Mouse (Mus musculus): ENCODE measurements around the gene Iqcn. TPM values are rescaled to one million over a fixed set of nuclear protein-coding genes. Genes with fewer than 3 reads are reported as not detected.
A peak's percentile ranks its signal among the peaks of the same experiment; 100 is the strongest.

Gene Iqcn
- polyA plus RNA-seq, 1 experiment from 2014 or later: 0.05 TPM

DNA sequence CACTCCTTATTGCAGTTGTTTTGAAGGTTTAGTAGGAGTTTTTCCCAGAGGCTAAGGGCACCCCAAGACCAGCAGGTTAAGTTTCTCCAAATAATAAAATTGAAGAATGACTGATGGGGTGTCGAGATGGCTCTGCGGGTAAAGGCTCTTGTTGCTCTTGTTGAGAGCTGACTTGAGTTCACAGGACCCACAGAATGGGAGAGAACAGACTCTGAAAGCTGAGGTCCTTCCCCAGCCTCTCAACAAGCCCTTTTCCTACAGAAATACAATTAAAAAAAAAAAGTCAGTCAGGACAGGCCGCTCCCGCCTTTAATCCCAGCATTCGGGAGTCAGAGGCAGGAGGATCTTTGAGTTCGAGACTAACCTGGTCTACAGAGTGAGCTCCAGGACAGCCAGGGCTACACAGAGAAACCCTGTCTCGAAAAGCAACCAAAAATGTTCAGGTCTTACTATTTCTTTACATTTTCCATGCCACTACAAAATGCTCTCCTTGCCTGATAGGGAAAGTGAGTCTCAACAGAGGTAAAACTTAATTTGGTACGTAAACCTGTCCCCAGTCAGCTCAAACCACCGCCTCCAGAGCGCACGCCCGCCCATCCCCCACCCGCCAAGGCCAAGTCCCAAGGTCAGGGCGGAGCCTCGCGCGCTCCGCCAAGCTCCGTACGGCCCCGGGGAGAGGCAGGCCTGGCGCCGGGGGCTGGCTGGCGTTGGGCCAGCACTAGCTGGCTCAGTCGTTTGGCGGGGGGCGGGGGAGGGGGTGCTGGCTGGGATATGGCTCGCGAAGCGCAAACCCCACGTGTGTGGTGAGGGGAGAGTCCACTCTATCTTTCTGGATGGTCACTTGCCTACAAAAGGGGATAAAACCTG is 7.0 kb upstream of the Iqcn start:
- H3K4me3 ChIP-seq (ENCODE audit: low read length): peak overlapping the region; percentile 27
- peak overlapping the region; percentile 74 for H3K9ac ChIP-seq (ENCODE audit: low read length)
- 3% methylated on average over 31 of the region's 31 CpGs for WGBS
- H3K9me3 ChIP-seq (replicated peaks; ENCODE audit: control insufficient read depth, low read length): no peaks in the 10 kb centered on the region
- H3K4me1 ChIP-seq (ENCODE audit: control insufficient read depth, insufficient read depth, low read length): peaks cover 49% of the 10 kb centered on the region
- H3K36me3 ChIP-seq (ENCODE audit: control insufficient read depth, insufficient read depth): 0 out of 2 replicates have a peak, but pooled peaks cover 2% of the 10 kb centered on the region
- peak overlapping the region; percentile 62 for H3K4me2 ChIP-seq (ENCODE audit: low read depth, low read length)
- peak; percentile 11 for ATAC-seq (replicated peaks; ENCODE audit: extremely low read depth, insufficient read depth, low FRiP score)
- H3K27me3 ChIP-seq (ENCODE audit: control insufficient read depth, insufficient read depth, low read length): no peaks in the 10 kb centered on the region
- peak overlapping the region; percentile 97 for H3K27ac ChIP-seq (ENCODE audit: low read length)

DNA sequence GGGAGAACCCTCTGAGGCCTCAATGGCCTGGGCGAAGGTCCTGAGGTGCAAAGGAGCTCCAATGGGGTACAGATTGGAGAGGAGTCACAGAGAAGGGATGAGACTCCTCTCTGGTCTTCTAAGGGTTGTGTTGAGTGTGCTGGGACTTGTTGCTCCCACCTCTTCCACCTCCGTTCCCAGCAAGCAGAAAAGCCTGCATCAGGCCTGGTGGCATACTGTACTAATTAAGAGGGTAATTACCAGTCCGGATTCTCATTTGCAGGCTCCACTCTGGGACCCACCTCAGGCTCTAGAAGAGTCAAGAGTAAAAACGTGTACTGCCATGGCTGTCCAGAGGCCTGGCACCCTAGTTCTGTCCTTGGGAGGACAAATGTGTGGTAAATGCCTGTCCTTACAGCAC is 6.3 kb upstream of the Iqcn start:
- H3K4me1 ChIP-seq (ENCODE audit: control insufficient read depth, insufficient read depth, low read length): peaks cover 49% of the 10 kb centered on the region
- H3K27ac ChIP-seq (ENCODE audit: low read length): peak overlapping the region; percentile 97
- H3K9ac ChIP-seq (ENCODE audit: low read length): peak overlapping the region; percentile 74
- 42% methylated on average over 4 of the region's 4 CpGs for WGBS
- 0 out of 2 replicates have a peak, but pooled peaks cover 2% of the 10 kb centered on the region for H3K36me3 ChIP-seq (ENCODE audit: control insufficient read depth, insufficient read depth)
- no peak overlapping the region; the same call in 1 of the 2 replicates for H3K4me3 ChIP-seq (ENCODE audit: low read length)
- no peak for ATAC-seq (replicated peaks; ENCODE audit: extremely low read depth, insufficient read depth, low FRiP score)
- peak overlapping the region; percentile 62 for H3K4me2 ChIP-seq (ENCODE audit: low read depth, low read length)
- H3K27me3 ChIP-seq (ENCODE audit: control insufficient read depth, insufficient read depth, low read length): no peaks in the 10 kb centered on the region
- H3K9me3 ChIP-seq (replicated peaks; ENCODE audit: control insufficient read depth, low read length): no peaks in the 10 kb centered on the region

DNA sequence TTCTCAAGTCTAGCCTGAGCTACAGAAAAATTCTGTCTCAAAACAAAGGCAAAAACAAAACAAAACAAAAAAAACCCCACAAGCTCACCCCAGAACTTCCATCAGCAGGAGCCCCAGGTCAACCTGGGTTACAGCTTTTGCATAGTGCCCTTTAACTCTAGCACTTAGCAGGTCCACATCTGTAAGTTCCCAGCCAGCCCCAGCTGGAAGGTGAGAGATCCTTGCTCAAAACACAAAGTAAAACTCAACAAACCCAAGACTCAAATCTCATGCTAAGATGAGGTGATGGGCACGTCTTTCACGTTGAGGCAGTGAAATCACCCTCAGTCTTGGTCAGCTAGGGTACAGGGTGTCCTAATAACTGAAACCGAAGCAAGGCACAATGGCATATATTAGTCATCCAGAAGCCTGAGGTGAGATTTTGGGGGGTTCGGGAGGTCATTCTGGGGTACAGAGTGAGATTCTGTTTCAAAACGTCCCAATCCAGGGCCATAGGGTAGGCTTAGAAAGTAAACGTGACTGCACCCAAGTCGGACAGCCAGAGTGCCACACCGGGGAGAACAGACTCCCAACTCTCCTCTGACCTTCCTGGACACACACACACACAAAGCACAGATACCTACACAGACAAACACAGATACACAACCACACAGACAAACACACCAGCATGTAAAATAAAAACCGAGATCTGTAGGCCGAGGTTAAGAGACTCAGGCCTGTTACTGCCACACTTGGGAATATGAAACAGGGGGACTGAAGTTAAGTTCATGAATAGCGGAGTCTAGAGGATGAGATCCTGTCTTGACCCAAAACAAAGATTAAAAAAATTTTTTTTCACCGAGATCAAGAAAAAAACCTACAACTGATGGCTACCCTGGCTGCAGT is 5.6 kb upstream of the Iqcn start:
- Histone ChIP-seq H3K4me1 (ENCODE audit: control insufficient read depth, insufficient read depth, low read length) (peaks cover 50% of the 10 kb centered on the region), H3K36me3 (ENCODE audit: control insufficient read depth, insufficient read depth) (0 out of 2 replicates have a peak, but pooled peaks cover 2% of the 10 kb centered on the region), H3K4me3 (ENCODE audit: low read length) (peak overlapping the region; percentile 60), H3K9me3 (replicated peaks; ENCODE audit: control insufficient read depth, low read length) (no peaks in the 10 kb centered on the region), H3K9ac (ENCODE audit: low read length) (peak overlapping the region; percentile 74), H3K27ac (ENCODE audit: low read length) (peak overlapping the region; percentile 97), H3K4me2 (ENCODE audit: low read depth, low read length) (peak overlapping the region; percentile 73), H3K27me3 (ENCODE audit: control insufficient read depth, insufficient read depth, low read length) (no peaks in the 10 kb centered on the region)
- no peak for ATAC-seq (replicated peaks; ENCODE audit: extremely low read depth, insufficient read depth, low FRiP score)
- 61% methylated on average over 12 of the region's 12 CpGs for WGBS

DNA sequence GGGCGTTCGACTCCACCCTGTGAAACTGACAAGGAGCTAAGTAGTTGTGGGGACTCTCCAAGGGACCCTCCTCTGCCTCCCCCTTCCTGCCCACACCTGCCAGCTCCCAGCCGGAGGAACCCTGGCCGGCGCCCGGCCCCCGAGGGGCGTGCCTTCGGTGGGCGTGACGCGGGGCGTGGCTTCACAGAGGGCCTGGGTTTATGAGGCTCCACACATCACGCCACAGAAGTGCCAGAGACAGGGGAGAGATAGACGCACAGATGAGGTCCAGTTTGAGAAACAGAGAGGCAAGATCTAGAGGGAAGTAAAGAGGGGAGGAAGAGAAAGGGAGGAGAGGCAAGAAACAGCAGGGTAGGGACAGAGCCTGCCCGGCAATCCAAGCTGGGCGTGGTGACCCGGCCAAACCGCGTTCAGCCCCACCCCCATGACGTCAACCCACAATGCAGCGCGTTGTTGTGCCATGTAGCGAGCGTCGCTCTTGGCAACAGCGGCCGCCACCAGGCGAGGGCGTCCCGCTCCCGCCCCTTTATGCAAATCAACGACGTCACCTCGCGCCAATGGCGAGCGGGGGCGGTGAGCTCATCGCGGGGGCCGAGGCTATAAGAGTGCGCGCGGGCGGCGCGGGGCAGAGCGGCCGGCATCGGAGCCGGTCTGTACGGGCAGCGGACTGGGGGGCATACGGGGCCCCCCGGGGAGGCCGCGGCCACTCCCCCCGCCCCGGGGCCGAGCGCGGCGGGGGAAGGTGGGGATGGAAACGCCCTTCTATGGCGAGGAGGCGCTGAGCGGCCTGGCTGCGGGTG is 4.7 kb upstream of the Iqcn start, which contains the start of gene Jund:
Gene Jund (plus strand): TSS at position 640 of the 800 bp plus-strand sequence.
- H3K9me3 ChIP-seq (replicated peaks; ENCODE audit: control insufficient read depth, low read length): no peaks in the 10 kb centered on the region
- ATAC-seq (replicated peaks; ENCODE audit: extremely low read depth, insufficient read depth, low FRiP score): peak; percentile 87
- H3K27ac ChIP-seq (ENCODE audit: low read length): peak within 1 kb of the TSS; percentile 99
- H3K36me3 ChIP-seq (ENCODE audit: control insufficient read depth, insufficient read depth): 0 out of 2 replicates have a peak, but pooled peaks cover 2% of the 10 kb centered on the region
- H3K9ac ChIP-seq (ENCODE audit: low read length): peak within 1 kb of the TSS; percentile 99
- H3K4me2 ChIP-seq (ENCODE audit: low read depth, low read length): peak within 1 kb of the TSS; percentile 73
- under 1% methylated on average over 69 of the region's 69 CpGs for WGBS
- H3K4me1 ChIP-seq (ENCODE audit: control insufficient read depth, insufficient read depth, low read length): peaks cover 48% of the 10 kb centered on the region
- H3K4me3 ChIP-seq (ENCODE audit: low read length): peak within 1 kb of the TSS; percentile 88
- H3K27me3 ChIP-seq (ENCODE audit: control insufficient read depth, insufficient read depth, low read length): no peaks in the 10 kb centered on the region

DNA sequence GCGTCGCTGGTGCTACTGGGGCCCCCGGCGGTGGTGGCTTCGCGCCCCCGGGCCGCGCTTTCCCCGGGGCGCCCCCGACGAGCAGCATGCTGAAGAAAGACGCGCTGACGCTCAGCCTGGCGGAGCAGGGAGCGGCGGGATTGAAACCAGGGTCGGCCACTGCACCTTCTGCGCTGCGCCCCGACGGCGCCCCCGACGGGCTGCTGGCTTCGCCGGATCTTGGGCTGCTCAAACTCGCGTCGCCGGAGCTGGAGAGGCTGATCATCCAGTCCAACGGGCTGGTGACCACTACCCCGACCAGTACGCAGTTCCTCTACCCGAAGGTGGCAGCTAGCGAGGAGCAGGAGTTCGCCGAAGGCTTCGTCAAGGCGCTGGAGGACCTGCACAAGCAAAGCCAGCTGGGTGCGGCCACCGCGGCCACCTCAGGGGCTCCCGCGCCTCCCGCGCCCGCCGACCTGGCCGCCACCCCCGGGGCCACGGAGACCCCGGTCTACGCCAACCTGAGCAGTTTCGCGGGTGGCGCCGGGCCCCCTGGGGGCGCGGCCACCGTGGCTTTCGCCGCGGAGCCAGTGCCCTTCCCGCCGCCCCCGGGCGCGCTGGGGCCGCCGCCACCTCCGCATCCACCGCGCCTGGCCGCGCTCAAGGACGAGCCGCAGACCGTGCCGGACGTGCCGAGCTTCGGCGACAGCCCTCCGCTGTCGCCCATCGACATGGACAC is 4.0 kb upstream of the Iqcn start:
- Histone ChIP-seq H3K9me3 (replicated peaks; ENCODE audit: control insufficient read depth, low read length) (no peaks in the 10 kb centered on the region), H3K9ac (ENCODE audit: low read length) (peak overlapping the region; percentile 99), H3K36me3 (ENCODE audit: control insufficient read depth, insufficient read depth) (0 out of 2 replicates have a peak, but pooled peaks cover 2% of the 10 kb centered on the region), H3K4me3 (ENCODE audit: low read length) (peak overlapping the region; percentile 88), H3K27ac (ENCODE audit: low read length) (peak overlapping the region; percentile 99), H3K27me3 (ENCODE audit: control insufficient read depth, insufficient read depth, low read length) (no peaks in the 10 kb centered on the region), H3K4me2 (ENCODE audit: low read depth, low read length) (peak overlapping the region; percentile 73), H3K4me1 (ENCODE audit: control insufficient read depth, insufficient read depth, low read length) (peaks cover 46% of the 10 kb centered on the region)
- WGBS: under 1% methylated on average over 87 of the region's 89 CpGs
- peak; percentile 0 for ATAC-seq (replicated peaks; ENCODE audit: extremely low read depth, insufficient read depth, low FRiP score)

DNA sequence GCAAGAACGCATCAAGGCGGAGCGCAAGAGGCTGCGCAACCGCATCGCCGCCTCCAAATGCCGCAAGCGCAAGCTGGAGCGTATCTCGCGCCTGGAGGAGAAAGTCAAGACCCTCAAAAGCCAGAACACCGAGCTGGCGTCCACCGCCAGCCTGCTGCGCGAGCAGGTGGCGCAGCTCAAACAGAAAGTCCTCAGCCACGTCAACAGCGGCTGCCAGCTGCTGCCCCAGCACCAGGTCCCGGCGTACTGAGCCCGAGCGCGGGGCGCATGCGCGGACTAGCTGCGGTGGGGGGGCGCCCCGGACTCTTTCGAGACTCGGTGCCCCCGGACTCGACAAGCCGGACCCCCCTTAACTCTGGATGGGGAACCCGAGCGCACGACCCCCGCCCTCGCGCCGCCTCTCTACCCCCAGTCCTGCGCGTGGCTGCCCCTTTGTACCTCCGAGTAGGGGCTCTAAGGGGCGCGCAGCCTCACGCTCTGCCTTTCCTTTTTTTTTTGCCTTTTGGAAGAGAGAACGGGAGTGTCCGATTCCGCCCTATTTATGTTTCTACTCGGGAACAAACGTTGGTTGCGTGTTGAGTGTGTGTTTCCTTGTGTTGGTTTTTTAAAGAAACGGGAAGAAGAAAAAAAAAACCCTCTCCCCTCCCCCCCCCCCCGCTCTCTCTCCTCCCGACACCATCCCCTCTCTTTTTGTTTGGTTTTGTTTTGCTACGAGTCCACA is 3.3 kb upstream of the Iqcn start:
- Histone ChIP-seq H3K27ac (ENCODE audit: low read length) (peak overlapping the region; percentile 99), H3K9ac (ENCODE audit: low read length) (peak overlapping the region; percentile 99), H3K27me3 (ENCODE audit: control insufficient read depth, insufficient read depth, low read length) (no peaks in the 10 kb centered on the region), H3K36me3 (ENCODE audit: control insufficient read depth, insufficient read depth) (0 out of 2 replicates have a peak, but pooled peaks cover 2% of the 10 kb centered on the region), H3K4me2 (ENCODE audit: low read depth, low read length) (peak overlapping the region; percentile 73), H3K4me3 (ENCODE audit: low read length) (peak overlapping the region; percentile 88), H3K4me1 (ENCODE audit: control insufficient read depth, insufficient read depth, low read length) (peaks cover 45% of the 10 kb centered on the region), H3K9me3 (replicated peaks; ENCODE audit: control insufficient read depth, low read length) (no peaks in the 10 kb centered on the region)
- no peak for ATAC-seq (replicated peaks; ENCODE audit: extremely low read depth, insufficient read depth, low FRiP score)
- WGBS: under 1% methylated on average over 56 of the region's 59 CpGs

DNA sequence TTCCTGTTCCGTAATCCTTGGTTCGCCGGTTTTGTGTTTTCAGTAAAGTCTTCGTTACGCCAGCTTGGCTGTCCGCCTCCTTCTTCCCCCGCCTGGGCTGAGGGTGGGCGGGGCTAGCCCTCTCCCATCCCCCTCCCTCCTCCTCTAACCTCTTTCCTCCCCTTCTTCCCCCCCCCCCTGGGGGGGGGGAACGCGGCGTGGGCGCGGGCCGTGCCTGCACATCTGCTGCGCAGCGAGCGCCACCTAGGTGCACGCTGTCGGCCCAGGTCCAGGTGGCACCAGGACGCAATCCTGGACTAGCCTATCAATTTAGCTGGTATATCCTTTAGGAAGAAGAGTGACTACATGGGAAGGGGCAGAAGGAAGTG is 2.7 kb upstream of the Iqcn start:
- Histone ChIP-seq H3K27me3 (ENCODE audit: control insufficient read depth, insufficient read depth, low read length) (no peaks in the 10 kb centered on the region), H3K9ac (ENCODE audit: low read length) (peak overlapping the region; percentile 99), H3K4me2 (ENCODE audit: low read depth, low read length) (peak overlapping the region; percentile 73), H3K4me3 (ENCODE audit: low read length) (peak overlapping the region; percentile 88), H3K36me3 (ENCODE audit: control insufficient read depth, insufficient read depth) (0 out of 2 replicates have a peak, but pooled peaks cover 2% of the 10 kb centered on the region), H3K9me3 (replicated peaks; ENCODE audit: control insufficient read depth, low read length) (no peaks in the 10 kb centered on the region), H3K4me1 (ENCODE audit: control insufficient read depth, insufficient read depth, low read length) (peaks cover 40% of the 10 kb centered on the region), H3K27ac (ENCODE audit: low read length) (peak overlapping the region; percentile 99)
- ATAC-seq (replicated peaks; ENCODE audit: extremely low read depth, insufficient read depth, low FRiP score): peak; percentile 2; the same call in 1 of the 2 replicates
- under 1% methylated on average over 20 of the region's 20 CpGs for WGBS
